Mouse (Mus musculus) lung, adult 18-20 months (tissue): Measurements from ENCODE around the gene Jpt1.
"Not testable (repeated sequence)": the region's sequence is repeated elsewhere in the genome, so short reads cannot be mapped to it uniquely, and the experiment has no call there.

ENCODE experiments used
- DNase-seq, 2 experiments: peaks; one replicate each; pipeline ENCODE4 v3.0.0; 2022; ENCODE audit warnings: mixed read lengths in 2 of 2

The Jpt1 gene

DNA sequence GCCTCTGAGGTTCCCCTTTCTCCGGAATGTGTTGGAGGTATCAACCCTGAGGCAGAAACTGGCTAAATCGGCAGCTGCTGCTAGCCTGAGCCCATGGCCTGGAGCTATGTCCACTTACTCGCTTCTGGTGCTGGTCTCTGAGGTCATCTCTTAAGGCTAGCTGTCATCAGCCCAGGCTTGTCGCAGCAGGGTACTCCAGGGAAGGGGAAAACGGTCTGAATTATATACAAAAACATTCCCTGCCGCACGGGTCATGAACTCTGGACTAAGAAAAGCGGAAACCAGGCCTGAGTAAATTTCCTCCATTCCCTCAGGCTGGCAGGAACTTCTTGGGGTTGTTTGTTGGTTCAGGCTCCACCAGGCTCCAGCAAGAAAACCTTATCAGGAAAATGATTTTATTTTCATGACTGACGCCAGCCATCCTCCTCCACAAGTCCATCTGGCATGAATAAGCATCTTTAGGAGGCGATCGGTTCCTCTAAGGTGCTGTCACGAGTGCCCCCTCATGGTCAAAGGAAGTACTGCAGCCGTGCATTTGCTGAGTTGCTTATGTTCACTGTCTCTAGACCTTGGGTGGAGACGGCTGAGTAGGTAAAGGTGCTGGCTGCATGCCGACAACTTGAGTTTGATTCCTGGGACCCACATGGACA, 40.4 kb downstream of the Jpt1 start:
- peak; percentile 93 to 95 for DNase-seq

DNA sequence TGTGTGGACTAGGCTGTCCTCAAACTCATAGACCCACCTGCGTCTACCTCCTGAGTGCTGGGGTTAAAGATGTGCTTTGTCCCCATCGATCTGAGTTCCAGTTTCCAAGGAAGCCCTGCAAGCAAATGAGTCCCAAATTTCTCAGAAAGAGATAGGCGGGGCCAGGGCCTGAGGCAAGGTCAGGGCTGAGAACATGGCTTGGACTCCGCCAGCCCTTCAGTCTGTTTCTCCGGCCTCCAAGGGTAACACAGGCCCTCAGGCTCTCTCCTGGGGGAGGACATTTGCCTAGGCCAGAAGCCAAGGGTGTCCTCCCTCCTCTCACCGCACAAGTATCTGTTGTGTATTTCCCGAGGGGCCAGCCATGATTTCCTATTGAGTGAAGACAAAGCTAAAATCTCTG, 42.0 kb downstream of the Jpt1 start:
- DNase-seq = no peak

- DNase-seq = no peak
Observed at GRCm38 (mm10) chr11:115467217-115467618, 47.0 kb downstream of the Jpt1 start.

- DNase-seq = no peak
Observed at GRCm38 (mm10) chr11:115464851-115465250, 49.3 kb downstream of the Jpt1 start.

GRCm38 (mm10) chr11:115463397-115463796, 50.8 kb downstream of the Jpt1 start:
- no peak for DNase-seq

DNA sequence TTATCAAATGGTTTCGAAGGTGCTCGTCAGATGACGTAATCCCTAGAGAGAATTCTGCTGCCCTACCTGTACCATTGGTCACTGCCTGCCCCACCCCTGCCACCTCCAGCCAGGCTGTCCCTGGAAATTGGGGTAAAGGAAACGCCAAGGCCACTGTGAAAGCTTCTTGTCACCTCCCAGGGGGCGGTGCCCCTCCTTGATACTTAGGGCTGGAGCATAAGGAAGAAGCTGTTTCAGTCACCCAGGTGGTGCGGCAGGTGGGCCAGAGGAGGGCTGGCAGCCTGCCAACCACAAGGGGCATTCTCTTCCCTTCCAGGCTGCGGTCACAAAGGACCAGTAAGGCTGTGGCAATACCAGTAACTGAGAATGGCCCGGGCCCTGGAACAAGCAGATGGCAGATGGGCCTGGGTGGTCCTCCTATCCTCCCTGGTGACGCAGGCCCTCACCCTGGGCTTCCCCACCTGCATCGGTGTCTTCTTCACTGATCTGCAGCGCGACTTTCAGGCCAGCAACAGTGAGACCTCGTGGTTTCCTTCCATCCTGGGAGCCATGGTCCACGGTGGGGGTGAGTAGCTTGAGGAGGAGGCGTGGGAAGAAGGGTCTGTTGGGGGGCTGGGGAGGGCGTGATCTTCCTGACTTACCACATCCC, 51.8 kb downstream of the Jpt1 start, which contains the start of gene Slc16a5:
Slc16a5 (plus strand) TSS at position 232 of the 649 bp plus-strand sequence.
- peak; percentile 33 to 54 for DNase-seq

DNA sequence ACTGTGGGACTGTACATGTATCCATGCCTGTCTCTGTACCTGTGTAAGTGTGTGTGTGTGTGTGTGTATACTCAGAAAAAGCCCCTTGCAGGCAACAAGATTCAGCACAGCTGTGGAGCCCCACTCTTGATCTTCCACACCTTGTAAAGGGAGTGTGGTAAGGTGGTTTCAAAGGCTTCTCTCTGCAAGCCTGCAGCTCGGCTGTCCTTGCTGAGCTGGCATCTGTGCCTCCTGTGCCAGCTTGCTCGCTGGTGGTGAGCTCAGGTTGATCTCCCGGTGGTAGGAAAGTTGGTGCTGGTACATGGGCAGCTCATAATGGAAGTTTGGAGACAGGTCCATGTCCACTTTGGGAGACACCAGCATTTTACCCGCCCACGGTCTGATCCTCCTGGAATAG, 52.3 kb downstream of the Jpt1 start:
- no peak for DNase-seq

GRCm38 (mm10) chr11:115460976-115461375, 53.2 kb downstream of the Jpt1 start:
- DNase-seq = no peak

DNA sequence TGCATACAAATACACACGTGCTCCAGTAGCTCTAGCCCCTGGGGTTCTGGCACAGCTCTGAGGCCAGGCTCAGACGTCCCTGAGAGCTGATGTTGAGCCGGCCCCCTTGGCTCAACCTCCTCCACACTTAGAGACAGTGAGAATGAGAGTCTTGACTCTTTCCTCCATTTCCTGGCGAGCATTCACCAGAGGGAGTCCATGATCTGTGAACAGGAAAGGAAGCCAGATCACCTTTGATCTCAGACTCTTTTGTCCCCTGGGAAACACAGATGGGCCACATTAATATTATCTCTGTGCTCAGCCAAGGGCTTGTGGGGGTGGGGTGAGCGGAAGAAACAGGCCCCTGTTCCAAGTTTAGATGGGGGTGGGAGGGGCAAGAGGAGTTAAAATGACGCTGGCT, 56.8 kb downstream of the Jpt1 start:
- DNase-seq = no peak

GRCm38 (mm10) chr11:115456182-115456581, 58.0 kb downstream of the Jpt1 start:
- DNase-seq = no peak

GRCm38 (mm10) chr11:115455619-115456018, 58.6 kb downstream of the Jpt1 start:
- DNase-seq = no peak

DNA sequence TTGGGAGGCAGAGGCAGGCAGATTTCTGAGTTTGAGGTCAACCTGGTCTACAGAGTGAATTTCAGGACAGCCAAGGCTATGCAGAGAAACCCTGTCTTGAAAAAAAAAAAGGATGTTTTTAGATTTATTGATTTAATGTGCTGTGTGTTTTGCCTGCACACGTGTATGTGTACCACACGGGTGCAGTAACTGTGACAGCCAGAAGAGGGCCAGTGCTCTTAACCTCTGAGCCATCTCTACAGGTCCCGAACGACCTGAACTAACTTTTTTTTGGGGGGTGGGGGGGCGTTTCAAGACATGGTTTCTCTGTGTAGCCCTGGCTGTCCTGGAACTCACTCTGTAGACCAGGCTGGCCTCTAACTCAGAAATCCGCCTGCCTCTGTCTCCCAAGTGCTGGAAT, 59.4 kb downstream of the Jpt1 start:
- not testable (repeated sequence) for DNase-seq

GRCm38 (mm10) chr11:115453306-115453705, 60.9 kb downstream of the Jpt1 start:
- DNase-seq = no peak

GRCm38 (mm10) chr11:115452281-115452860, 61.8 kb downstream of the Jpt1 start:
- DNase-seq = no peak

DNA sequence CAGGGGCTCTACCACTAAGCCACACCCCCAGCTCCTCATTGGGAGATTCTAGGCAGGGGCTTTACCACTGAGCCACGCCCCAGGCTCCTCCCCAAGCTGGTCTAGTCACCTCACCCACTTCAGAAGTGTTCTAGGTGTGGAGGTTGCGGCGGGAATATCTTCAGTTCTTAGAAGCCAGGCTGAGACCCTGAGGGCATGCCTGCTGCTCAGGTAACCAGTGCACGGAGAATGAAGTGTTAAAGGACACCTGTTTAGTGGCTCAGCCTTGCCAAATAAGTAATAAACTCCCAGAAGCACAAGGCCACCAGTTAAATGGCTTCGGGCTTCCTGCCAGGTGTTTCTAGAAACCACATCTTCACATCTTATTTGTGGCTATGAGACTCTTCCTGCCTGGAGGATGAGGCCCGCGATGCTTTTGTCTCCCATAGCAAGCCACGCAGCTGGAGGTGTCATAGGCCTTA, 62.4 kb downstream of the Jpt1 start:
- no peak for DNase-seq

DNA sequence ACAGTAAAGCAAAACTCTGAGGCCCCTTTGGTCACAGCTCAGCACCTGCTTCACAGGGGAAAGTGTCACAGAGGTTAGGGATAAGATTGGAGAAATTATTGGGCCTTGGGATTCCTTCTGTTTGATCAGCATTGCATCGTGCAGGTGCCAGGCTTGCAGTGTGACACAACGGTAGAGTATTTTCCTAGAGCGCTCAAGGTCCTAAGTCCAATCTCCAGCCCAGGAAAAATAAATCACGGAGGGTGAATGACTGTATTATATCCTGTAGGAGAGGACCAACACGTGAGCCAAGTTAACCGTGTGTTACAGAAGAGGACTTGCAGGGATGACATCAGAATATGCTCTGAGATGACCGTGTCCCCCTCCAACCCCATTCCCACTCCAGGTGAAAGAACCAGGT, 64.0 kb downstream of the Jpt1 start:
- no peak for DNase-seq

DNA sequence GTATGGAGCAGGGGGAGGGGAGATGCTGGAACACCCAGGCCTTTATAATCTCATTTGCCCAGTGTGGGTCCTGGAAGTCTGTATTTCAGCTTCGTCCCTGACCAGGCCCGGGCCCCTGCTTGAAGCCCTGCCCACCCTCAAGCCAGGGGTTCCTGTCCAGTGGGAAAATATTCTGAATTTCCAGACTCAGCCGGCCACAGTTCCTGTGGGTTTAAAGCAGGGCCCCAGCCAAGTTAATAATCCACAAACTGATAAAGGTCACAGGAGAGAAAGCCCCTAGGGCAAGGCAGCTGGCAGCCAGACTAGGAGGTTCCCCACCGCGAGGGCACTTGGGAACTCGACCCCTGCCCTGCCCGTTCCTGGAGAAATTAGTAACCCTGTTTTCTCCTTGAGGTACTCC, 65.2 kb downstream of the Jpt1 start:
- no peak for DNase-seq

GRCm38 (mm10) chr11:115448075-115448474, 66.1 kb downstream of the Jpt1 start:
- no peak for DNase-seq
